Mouse (Mus musculus): ENCODE results near the gene Gm8127. TPM values are rescaled to one million over a fixed set of nuclear protein-coding genes. Genes with fewer than 3 reads are reported as not detected.

The Gm8127 gene
- total RNA-seq, 2 experiments from 2014 or later = not detected

Other genes starting within 250 kb of the Gm8127 start
- not detected for gene Gm8094, start 217.2 kb downstream of the Gm8127 start, total RNA-seq (2021)
- gene Gm8104, start 193.2 kb downstream of the Gm8127 start, total RNA-seq (2021) = not detected
- not detected for gene Gm7233, start 114.0 kb downstream of the Gm8127 start, total RNA-seq (2021)
- not detected for gene Gm8122, start 58.5 kb downstream of the Gm8127 start, total RNA-seq (2021)
- not detected for gene Gm8126, start 35.2 kb downstream of the Gm8127 start, total RNA-seq (2021)
- gene Gm9732, start 18.8 kb downstream of the Gm8127 start, total RNA-seq (2021) = not detected
- gene 1700001F09Rik, start 54.0 kb upstream of the Gm8127 start, total RNA-seq (2021) = not detected
- not detected for gene Gm8138, start 122.5 kb upstream of the Gm8127 start, total RNA-seq (2021)
- not detected for gene Gm5799, start 249.7 kb upstream of the Gm8127 start, total RNA-seq (2021)

Data from heart, adult 18-20 months (tissue).